Mouse (Mus musculus) thymus, postnatal 14 days (tissue): ENCODE data around the gene 4933421I07Rik.

ENCODE experiments used
- DNase-seq: peaks from one replicate; pipeline ENCODE4 v3.0.0; 2021

The 4933421I07Rik gene

GRCm38 (mm10) chr7:42447850-42448249 lies at the start of gene 4933421I07Rik:
TSS of gene 4933421I07Rik (minus strand) at chr7:42448120.
- DNase-seq, result no peak

GRCm38 (mm10) chr7:42497356-42497755 lies 49.4 kb upstream of the 4933421I07Rik start:
- DNase-seq, result no peak

- DNase-seq, result no peak
Measured at GRCm38 (mm10) chr7:42496202-42496601, 48.3 kb upstream of the 4933421I07Rik start.

- no peak for DNase-seq
Measured at GRCm38 (mm10) chr7:42490859-42491258, 42.9 kb upstream of the 4933421I07Rik start.

- no peak for DNase-seq
Measured at GRCm38 (mm10) chr7:42490358-42490757, 42.4 kb upstream of the 4933421I07Rik start.

- DNase-seq, result no peak
Measured at GRCm38 (mm10) chr7:42454640-42455039, 6.7 kb upstream of the 4933421I07Rik start.

- peak; percentile 14 for DNase-seq
Measured at GRCm38 (mm10) chr7:42450618-42451017, 2.7 kb upstream of the 4933421I07Rik start.

GRCm38 (mm10) chr7:42447352-42447751 lies 568 bp downstream of the 4933421I07Rik start:
- no peak for DNase-seq
